In genomic region chr16:22547741-22548140, GRCm38 (mm10) we compare ENCODE assay signal across 8 mouse cellular contexts.
DNase-seq lines count a peak whose midpoint lies in the region; ATAC-seq and TF ChIP-seq lines count a peak whose summit lies in the region.

No protein-coding gene starts in this region.

- no peaks in the 10 kb centered on the region for H3K9me3 ChIP-seq in CH12.LX (replicated peaks; ENCODE audit: low read length)
- H3K9me3 ChIP-seq in hindbrain, embryonic 12.5 days (replicated peaks) = no peaks in the 10 kb centered on the region

- no peaks in the 10 kb centered on the region for H3K79me2 ChIP-seq in CH12.LX (replicated peaks; ENCODE audit: control insufficient read depth, extremely low read depth, insufficient read depth, poor library complexity, severe bottlenecking)

- dilution Hi-C loops in CH12.LX (cut with MboI; ENCODE audit: extremely low pct_ligation_motif_present, extremely low pct_unique_long_range_greater_than_20kb, low sequenced_read_pairs) = no loop called here

- peaks cover 15 to 49% of the 10 kb centered on the region in 2 experiments for H3K4me1 ChIP-seq in CH12.LX (ENCODE audit: control insufficient read depth in 1 of 2, insufficient read depth in 2 of 2)
- H3K4me1 ChIP-seq in hindbrain, embryonic 12.5 days = peaks cover 17% of the 10 kb centered on the region; the same call in 1 of the 2 replicates

- peak; percentile 6 for DNase-seq in adrenal gland, adult 2 months
- no peak for DNase-seq in adrenal gland, postnatal 10 days
- DNase-seq in CH12.LX (ENCODE audit: extremely low read depth) = no peak
- DNase-seq in frontal cortex, postnatal 10 days (ENCODE audit: low spot score in 2 of 2) = no peak
- no peak for DNase-seq in Muller cell, postnatal 12 days (ENCODE audit: inconsistent ontology term)
- no peak for DNase-seq in left cerebral cortex, postnatal 36 days (ENCODE audit: low spot score in 2 of 2)

- no peak for TF ChIP-seq RAD21 in CH12.LX (IDR thresholded peaks at IDR 0.05; ENCODE audit: low read depth, low read length)

- in situ Hi-C loops in CH12.LX (cut with MboI; ENCODE audit: low pct_ligation_motif_present, low pct_unique_long_range_greater_than_20kb, low sequenced_read_pairs) = no loop called here

- 58% methylated on average over 10 of the region's 10 CpGs for WGBS in hindbrain, embryonic 12.5 days

- H3K4me2 ChIP-seq in CH12.LX (ENCODE audit: insufficient read depth, low read depth, poor library complexity, severe bottlenecking) = peak overlapping the region; percentile 66; the same call in 1 of the 2 replicates
- H3K4me2 ChIP-seq in hindbrain, embryonic 12.5 days (replicated peaks) = peak overlapping the region; percentile 66

- peak overlapping the region; percentile 77; the same call in 1 of the 2 replicates for H3K9ac ChIP-seq in CH12.LX (ENCODE audit: insufficient read depth, low read depth)
- H3K9ac ChIP-seq in hindbrain, embryonic 12.5 days = no peak overlapping the region

- peak overlapping the region; percentile 36 to 69 (median 55) for H3K4me3 ChIP-seq in CH12.LX (replicated peaks in 1 of 3; ENCODE audit: low read depth in 2 of 3, low read length in 2 of 3, poor library complexity in 1 of 3)
- 0 out of 2 replicates have a peak overlapping the region, but pooled peaks have one; percentile 6 for H3K4me3 ChIP-seq in hindbrain, embryonic 12.5 days

- intact Hi-C loops in left cerebral cortex, postnatal 36 days (cut with DNase I) = loop anchor here (2.0 to 5.0 kb wide), 2 partner anchors 40 to 237 kb away; no protein-coding TSS in a partner anchor

- H3K27ac ChIP-seq in CH12.LX (ENCODE audit: insufficient read depth, low read depth) = no peak overlapping the region
- H3K27ac ChIP-seq in hindbrain, embryonic 12.5 days = no peak overlapping the region

- H3K36me3 ChIP-seq in CH12.LX (replicated peaks in 1 of 2; ENCODE audit: control insufficient read depth in 1 of 2, insufficient read depth in 1 of 2, low read length in 1 of 2) = peaks cover 0 to 7% of the 10 kb centered on the region in 2 experiments
- no peaks in the 10 kb centered on the region for H3K36me3 ChIP-seq in hindbrain, embryonic 12.5 days

- no peak for TF ChIP-seq POLR2A in CH12.LX (IDR thresholded peaks at IDR 0.05; ENCODE audit: low read depth, low read length)

- TF ChIP-seq EP300 in CH12.LX (IDR thresholded peaks at IDR 0.05; ENCODE audit: low read length) = no peak

- no peak for TF ChIP-seq CTCF in CH12.LX (conservative IDR thresholded peaks at IDR 0.05 in 1 of 2, IDR thresholded peaks at IDR 0.05 in 1 of 2; ENCODE audit: low read depth in 2 of 2, low read length in 2 of 2)

- ATAC-seq in hindbrain, embryonic 12.5 days (ENCODE audit: low FRiP score) = no peak; the same call in 1 of the 2 replicates
- ATAC-seq in megakaryocyte, adult 5-6 weeks (ENCODE audit: poor library complexity, severe bottlenecking) = peak; percentile 40

- H3K27me3 ChIP-seq in CH12.LX (replicated peaks) = no peaks in the 10 kb centered on the region
- peaks cover 9% of the 10 kb centered on the region; the same call in 1 of the 2 replicates for H3K27me3 ChIP-seq in hindbrain, embryonic 12.5 days

TF ChIP-seq in CH12.LX, 34 proteins besides CTCF, POLR2A, EP300 and RAD21:
- no peak for TF ChIP-seq ZC3H11A (IDR thresholded peaks at IDR 0.05; ENCODE audit: low read depth, low read length)
- no peak for TF ChIP-seq PAX5 (IDR thresholded peaks at IDR 0.05; ENCODE audit: low read length)
- no peak; the same call in 1 of the 2 replicates for TF ChIP-seq ETS1 (conservative IDR thresholded peaks at IDR 0.05; ENCODE audit: low read depth, low read length)
- no peak for TF ChIP-seq JUND (conservative IDR thresholded peaks at IDR 0.05; ENCODE audit: low read depth, low read length)
- no peak for TF ChIP-seq KAT2A (IDR thresholded peaks at IDR 0.05; ENCODE audit: insufficient replicate concordance, low read length)
- TF ChIP-seq USF2 (conservative IDR thresholded peaks at IDR 0.05; ENCODE audit: low read depth, low read length) = no peak
